Mouse (Mus musculus): ENCODE results near the gene Rnf41. TPM values are rescaled to one million over a fixed set of nuclear protein-coding genes. Genes with fewer than 3 reads are reported as not detected.

Rnf41 gene
- total RNA-seq, 2 experiments from 2014 or later, result 2.9 to 4.6 TPM

GRCm38 (mm10) chr10:128414848-128415247 is 3.4 kb downstream of the Rnf41 start:
- ATAC-seq (replicated peaks; ENCODE audit: low FRiP score, poor library complexity, severe bottlenecking), result no peak

DNA sequence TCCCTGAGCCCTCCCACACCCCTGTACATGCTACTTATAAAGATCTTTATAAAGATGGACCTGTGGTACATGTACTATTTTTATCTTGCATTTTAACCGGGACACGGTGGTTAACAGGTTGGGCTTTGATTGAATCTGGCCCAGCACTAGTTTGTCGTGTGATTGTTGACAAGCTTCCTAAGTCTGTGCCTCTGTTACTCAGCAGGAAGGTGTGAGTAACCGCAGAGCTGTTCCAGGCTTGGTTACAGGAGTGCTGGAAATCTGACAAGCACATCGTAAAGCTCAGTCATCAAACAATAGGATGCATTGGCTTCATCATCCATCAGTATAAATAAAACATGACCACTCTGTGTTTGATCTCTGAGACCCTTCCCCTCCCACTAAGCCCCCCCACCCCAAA is 11.0 kb downstream of the Rnf41 start:
- no peak for ATAC-seq (replicated peaks; ENCODE audit: low FRiP score, poor library complexity, severe bottlenecking)

DNA sequence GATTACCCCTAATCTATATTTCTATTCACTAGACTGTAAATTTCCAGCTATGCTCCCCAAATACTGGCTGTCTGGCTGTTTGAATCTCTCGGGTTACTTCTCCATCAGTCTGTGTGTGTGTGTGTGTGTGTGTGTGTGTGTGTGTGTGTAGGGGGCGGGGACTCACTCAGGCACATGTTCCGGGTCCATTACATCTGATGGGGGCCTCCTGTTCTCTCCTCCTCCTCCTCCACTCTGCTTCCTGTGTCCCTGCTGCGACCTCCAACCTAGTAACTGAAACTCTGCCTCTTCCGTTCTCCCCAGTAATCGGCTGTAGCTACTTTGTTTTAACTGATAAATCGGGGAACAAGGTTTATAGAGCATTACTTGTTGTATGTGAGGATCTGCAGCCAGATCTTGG is 13.1 kb downstream of the Rnf41 start:
- ATAC-seq (replicated peaks; ENCODE audit: low FRiP score, poor library complexity, severe bottlenecking), result no peak

- ATAC-seq (replicated peaks; ENCODE audit: low FRiP score, poor library complexity, severe bottlenecking), result no peak
Observed at GRCm38 (mm10) chr10:128425260-128425659, 13.8 kb downstream of the Rnf41 start.

GRCm38 (mm10) chr10:128429052-128429451 is 17.6 kb downstream of the Rnf41 start:
- no peak for ATAC-seq (replicated peaks; ENCODE audit: low FRiP score, poor library complexity, severe bottlenecking)

GRCm38 (mm10) chr10:128429454-128429853 is 18.0 kb downstream of the Rnf41 start:
- no peak for ATAC-seq (replicated peaks; ENCODE audit: low FRiP score, poor library complexity, severe bottlenecking)

DNA sequence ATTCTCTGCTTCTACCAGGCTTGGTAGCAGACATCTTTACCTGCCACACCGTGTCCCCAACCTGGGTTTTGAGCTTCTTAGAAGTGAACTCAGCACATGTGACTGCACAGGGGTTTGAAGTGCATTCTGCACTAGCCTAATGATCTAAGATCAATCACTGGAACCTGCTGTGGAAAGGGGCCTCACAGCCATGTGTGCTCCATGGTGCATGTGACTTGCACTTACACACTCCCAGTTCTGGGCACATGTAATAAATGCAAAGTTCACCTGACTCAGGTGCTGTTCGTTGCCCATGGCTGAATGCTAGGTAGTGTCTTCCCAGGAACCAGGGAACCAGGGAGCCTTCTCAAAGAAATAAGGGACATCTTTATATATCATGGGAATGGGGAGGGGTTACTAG is 22.0 kb downstream of the Rnf41 start:
- no peak for ATAC-seq (replicated peaks; ENCODE audit: low FRiP score, poor library complexity, severe bottlenecking)

- no peak for ATAC-seq (replicated peaks; ENCODE audit: low FRiP score, poor library complexity, severe bottlenecking)
Observed at GRCm38 (mm10) chr10:128434681-128435080, 23.2 kb downstream of the Rnf41 start.

- no peak for ATAC-seq (replicated peaks; ENCODE audit: low FRiP score, poor library complexity, severe bottlenecking)
Observed at GRCm38 (mm10) chr10:128435186-128435823, 23.8 kb downstream of the Rnf41 start.

DNA sequence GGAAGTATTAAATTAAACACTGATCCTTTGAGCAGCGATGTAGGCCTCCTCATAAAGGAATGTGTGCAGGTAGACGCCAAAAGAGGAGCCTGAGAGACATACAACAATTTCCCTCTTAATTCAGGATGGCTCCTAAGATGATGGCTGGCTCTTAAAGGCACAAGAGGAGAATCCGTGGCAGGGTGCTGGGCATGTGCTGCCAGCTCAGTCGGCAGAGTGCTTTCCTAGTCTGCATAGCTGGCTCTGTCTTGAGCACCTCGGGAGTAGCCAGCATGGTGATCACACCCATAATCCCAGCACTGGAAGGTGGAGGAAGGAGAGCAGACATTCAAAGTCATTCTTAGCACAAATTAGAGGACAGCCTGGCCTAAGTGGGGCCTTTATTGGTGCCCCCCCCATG is 24.4 kb downstream of the Rnf41 start:
- ATAC-seq (replicated peaks; ENCODE audit: low FRiP score, poor library complexity, severe bottlenecking), result no peak

GRCm38 (mm10) chr10:128436376-128436775 is 24.9 kb downstream of the Rnf41 start:
- ATAC-seq (replicated peaks; ENCODE audit: low FRiP score, poor library complexity, severe bottlenecking), result no peak

- no peak for ATAC-seq (replicated peaks; ENCODE audit: low FRiP score, poor library complexity, severe bottlenecking)
Observed at GRCm38 (mm10) chr10:128438675-128439279, 27.3 kb downstream of the Rnf41 start.

DNA sequence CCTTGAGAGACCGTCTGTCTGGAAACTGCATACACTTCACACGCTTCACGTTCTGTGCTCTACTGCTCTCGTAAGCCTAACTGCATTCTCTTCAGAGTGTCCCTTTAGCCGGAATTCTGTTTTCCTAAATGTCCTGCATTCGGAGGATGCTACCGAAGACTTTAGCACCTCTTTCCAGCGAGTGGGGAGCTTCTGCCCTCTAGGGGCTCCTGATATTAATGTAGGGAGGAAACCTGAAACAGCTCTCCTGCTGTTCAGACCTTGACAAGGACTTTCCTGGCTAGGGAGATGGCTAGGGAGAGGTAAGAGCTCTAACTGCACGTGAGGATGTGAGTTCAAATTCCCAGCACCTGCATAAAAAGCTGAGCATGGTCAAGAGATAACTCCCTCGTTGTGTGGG is 28.9 kb downstream of the Rnf41 start:
- ATAC-seq (replicated peaks; ENCODE audit: low FRiP score, poor library complexity, severe bottlenecking), result no peak

DNA sequence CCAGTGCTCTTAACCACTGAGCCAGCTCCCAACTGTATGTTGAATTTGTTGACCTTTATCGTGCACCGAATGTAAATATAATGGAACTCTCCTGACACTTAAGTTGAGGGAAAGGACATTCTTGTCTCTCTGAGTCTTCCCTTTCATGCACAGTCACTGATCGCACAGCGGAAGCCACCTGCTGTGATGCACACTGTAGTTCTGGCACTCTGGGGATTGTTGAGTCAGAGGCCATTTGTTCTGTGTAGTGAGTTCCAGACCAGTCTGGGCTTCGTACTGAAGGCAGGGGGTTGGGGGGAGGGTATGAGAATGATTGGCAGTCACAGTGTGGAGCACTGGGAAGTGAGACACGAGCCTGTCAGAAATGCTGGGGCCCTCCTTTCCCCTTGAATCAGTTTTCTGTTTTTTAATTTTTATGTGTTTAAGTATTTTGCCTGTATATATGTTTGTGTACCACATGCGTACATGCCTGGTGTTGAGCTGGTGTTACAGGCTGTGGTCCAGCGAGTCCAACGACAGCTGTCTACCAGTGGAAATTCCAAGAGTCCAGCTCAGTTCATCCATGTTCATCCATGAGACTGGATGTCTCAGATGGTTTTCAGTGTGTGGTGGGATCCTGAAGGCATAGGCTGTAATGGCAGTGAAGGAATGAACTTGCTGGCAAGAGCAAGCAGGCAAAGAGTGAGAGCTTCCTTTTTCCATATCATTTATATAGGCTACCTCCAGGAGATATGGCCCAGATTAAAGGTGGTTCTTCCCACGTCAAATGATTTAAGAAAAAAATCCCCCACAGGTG is 30.1 kb downstream of the Rnf41 start:
- no peak for ATAC-seq (replicated peaks; ENCODE audit: low FRiP score, poor library complexity, severe bottlenecking)

- ATAC-seq (replicated peaks; ENCODE audit: low FRiP score, poor library complexity, severe bottlenecking), result no peak
Observed at GRCm38 (mm10) chr10:128442718-128443117, 31.3 kb downstream of the Rnf41 start.

GRCm38 (mm10) chr10:128444354-128444753 is 32.9 kb downstream of the Rnf41 start:
- ATAC-seq (replicated peaks; ENCODE audit: low FRiP score, poor library complexity, severe bottlenecking), result no peak

DNA sequence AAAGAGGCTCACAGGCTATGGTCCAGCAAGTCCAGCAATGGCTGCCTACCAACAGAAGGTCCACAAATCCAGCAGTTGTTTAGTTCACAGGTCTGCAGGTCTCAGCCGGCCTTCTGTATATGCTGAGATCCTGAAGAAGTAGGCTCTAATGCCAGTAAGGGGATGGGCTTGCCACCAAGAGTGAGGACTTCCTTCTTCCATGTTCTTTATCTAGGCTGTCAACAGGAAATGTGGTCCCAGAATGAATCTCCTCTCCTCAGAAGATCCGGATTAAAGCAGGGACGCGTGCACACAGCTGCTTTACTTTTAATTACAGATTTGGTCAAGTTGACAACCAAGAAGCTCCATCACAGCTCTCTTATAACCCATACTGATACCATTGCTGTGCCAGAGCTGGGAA is 34.0 kb downstream of the Rnf41 start:
- ATAC-seq (replicated peaks; ENCODE audit: low FRiP score, poor library complexity, severe bottlenecking), result no peak

DNA sequence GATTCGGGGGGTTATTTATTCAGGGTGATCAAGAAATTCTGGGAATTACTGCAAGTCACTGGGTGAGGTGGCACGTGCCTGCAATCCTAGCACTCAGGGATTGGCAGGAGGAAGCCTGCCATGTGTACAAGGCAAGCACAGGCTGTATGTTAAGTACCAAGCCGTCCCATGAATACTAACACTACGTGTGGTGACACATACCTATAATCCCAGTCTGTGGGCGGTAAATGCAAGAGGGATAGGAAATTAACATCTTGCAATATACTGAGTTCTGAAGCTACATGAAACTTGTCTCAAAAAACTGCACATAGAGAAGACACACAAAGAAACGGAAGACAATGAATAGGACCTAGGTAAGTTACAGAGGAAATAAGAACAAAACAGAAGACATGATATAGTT is 39.6 kb downstream of the Rnf41 start:
- ATAC-seq (replicated peaks; ENCODE audit: low FRiP score, poor library complexity, severe bottlenecking), result no peak

GRCm38 (mm10) chr10:128454471-128454870 is 43.0 kb downstream of the Rnf41 start:
- no peak for ATAC-seq (replicated peaks; ENCODE audit: low FRiP score, poor library complexity, severe bottlenecking)

GRCm38 (mm10) chr10:128455280-128455679 is 43.8 kb downstream of the Rnf41 start:
- peak; percentile 37; the same call in 1 of the 2 replicates for ATAC-seq (replicated peaks; ENCODE audit: low FRiP score, poor library complexity, severe bottlenecking)

GRCm38 (mm10) chr10:128457676-128458075 is 46.2 kb downstream of the Rnf41 start:
- ATAC-seq (replicated peaks; ENCODE audit: low FRiP score, poor library complexity, severe bottlenecking), result no peak
